Mouse (Mus musculus) cerebellum, adult 11-12 months (tissue): ENCODE data around the gene Galp.
"Not testable (repeated sequence)": the region's sequence is repeated elsewhere in the genome, so short reads cannot be mapped to it uniquely, and the experiment has no call there.

Source experiments
- DNase-seq: peaks from one replicate; pipeline ENCODE4 v3.0.0; 2022

Galp gene

DNA sequence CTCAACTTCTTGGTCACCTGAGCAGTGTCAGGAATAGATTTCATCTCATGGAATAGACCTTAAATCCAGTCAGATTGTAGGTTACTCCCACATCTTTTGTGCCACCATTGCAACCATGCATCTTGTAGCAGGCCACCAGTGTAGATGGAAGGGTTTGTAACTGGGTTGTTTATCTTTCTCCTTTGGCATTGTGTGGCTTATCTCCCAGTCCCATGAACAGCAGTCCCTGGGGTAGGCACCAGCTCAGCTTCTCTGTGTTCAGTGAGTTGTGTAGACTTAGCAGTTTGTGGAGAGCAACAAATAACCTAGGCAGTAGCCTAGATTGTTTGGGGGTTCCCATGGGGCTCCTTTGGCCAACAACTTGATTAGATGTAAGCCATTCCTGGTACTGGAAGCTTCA, 14.0 kb upstream of the Galp start:
- no peak for DNase-seq

DNA sequence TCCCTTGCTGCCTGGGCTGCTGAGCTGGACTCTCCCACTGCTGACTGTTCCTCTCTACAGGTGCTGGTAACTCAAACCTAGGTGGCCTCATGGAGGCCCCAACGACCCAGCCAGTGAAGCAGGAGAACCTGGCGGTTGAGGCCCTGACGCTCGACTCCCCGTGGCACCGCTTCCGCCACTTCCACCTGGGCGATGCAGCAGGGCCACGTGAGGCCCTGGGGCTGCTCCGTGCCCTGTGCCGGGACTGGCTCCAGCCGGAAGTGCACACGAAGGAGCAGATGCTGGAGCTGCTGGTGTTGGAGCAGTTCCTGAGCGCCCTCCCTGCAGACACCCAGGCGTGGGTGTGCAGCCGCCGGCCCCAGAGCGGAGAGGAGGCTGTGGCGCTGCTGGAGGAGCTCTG, 13.1 kb upstream of the Galp start:
- DNase-seq = peak; percentile 89

- peak; percentile 75 for DNase-seq
Measured at GRCm38 (mm10) chr7:6184521-6184920, 12.4 kb upstream of the Galp start.

DNA sequence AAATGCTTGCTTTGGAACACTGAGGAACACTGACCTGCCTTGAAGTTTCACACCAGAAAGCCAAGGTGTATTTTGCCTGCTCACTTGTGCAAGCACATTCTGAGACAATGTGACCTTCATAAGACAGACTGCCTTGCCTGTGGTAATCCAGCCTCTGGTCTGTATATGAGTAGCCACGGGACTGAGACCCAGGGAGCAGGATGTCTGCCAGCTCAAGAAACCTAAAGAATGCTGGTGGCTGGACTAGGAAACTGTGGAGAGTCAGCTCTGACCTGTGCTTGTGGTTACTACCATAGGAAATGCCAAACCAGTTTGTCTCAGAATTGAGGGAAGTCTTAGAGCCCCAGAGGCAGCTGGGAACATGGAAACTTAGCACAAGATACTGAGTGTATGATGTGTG, 11.5 kb upstream of the Galp start:
- peak; percentile 18 for DNase-seq

DNA sequence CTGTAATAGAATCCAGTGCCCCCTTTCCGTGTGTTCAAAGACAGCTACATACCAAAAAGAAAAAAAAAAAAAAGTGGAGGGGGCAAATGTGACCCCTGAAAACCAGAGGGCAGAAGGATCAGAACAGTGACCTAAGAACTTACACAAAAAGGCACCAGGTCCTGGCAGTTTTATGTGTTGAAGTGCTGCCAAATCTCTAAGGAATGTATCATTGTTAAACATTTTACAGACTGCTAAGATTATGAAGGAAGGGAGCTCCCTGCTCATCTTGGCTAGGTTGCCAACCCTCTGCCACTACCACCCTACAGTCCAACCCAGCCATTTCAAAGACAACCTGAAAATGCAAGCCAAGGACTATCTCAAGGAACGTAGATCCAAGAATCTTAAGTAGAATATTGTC, 10.7 kb upstream of the Galp start:
- peak; percentile 14 for DNase-seq

DNA sequence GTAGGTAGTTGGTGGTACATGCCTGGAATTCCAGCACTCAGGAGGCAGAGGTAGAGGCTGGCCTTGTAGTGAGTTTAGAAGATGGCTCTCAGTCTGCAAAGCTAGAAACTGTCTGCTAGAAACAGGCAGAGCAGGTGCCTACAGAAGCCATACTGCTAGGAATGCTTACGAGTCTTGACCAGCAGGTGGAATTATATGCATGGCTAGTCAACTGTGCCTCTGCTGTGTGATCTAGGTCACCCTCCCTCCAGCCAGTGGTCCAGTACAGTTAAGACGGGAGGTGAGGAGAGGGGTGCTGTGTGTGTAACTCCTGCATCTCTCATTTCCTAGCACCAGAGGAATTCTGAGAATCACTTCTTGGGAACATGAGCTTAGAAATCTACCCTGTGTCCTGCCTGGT, 10.1 kb upstream of the Galp start:
- DNase-seq = peak; percentile 14

GRCm38 (mm10) chr7:6189542-6189941, 7.3 kb upstream of the Galp start:
- DNase-seq = peak; percentile 62

- DNase-seq = peak; percentile 69
Measured at GRCm38 (mm10) chr7:6191376-6191775, 5.5 kb upstream of the Galp start.

DNA sequence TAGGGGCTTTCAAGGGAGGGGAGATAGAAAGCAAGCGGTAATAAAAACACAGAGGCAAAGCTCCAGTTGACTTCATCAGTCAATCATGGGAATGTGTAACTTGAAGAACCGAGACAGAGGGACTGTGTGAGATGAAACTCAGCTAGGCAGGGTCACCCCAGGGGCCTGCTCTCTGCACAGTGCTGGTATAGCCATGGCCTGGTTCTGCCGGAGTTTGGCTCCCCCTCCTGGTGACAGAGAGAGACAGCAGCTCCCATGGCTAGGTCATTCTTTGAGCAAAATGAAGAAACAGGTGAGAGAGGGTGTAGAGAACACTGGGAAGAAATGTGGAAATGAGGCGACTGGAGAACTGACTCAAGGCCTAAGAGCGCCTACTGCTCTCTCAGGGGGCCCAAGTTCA, 2.8 kb upstream of the Galp start:
- peak; percentile 56 for DNase-seq

- DNase-seq = no peak
Measured at GRCm38 (mm10) chr7:6195777-6196176, 1.1 kb upstream of the Galp start.

- DNase-seq = no peak
Measured at GRCm38 (mm10) chr7:6204200-6204599, 7.3 kb downstream of the Galp start.

GRCm38 (mm10) chr7:6213144-6213543, 16.3 kb downstream of the Galp start:
- no peak for DNase-seq

DNA sequence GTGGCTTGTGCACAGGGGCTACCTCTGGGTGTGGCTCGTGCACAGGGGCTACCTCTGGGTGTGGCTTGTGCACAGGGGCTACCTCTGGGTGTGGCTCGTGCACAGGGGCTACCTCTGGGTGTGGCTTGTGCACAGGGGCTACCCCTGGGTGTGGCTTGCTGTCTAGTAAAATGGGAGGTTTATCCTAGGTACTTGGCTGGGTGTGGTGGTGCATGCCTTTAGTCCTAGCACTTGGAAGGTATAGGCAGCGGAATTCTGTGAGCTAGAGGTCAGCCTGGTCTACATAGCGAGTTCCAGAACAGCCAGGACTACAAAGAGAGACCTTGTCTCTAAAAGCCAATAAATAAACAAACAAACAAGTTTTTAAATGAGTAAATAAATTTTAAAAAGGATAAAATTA, 17.8 kb downstream of the Galp start:
- DNase-seq = not testable (repeated sequence)

DNA sequence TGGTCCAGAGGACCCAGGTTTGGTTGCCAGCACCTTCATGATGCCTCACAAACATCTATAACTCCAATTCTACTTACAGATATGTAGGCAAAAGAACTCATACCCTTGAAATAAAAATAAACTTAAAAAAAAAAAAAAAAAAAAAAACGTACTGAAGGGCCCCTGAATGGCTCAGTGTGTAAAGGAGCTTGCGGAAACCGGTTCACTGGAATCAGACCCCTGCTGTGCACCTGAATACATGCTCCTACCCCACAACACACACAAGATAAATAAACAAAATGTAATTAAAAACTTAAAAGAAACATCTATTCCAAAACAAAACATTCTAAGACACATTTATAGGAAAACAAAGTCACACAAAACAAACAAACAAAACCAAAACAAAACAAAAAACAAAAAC, 23.3 kb downstream of the Galp start:
- DNase-seq = no peak

GRCm38 (mm10) chr7:6221978-6222377, 25.1 kb downstream of the Galp start, which contains the start of gene Zscan5b:
TSS of gene Zscan5b (plus strand) at chr7:6222278.
- DNase-seq = no peak

DNA sequence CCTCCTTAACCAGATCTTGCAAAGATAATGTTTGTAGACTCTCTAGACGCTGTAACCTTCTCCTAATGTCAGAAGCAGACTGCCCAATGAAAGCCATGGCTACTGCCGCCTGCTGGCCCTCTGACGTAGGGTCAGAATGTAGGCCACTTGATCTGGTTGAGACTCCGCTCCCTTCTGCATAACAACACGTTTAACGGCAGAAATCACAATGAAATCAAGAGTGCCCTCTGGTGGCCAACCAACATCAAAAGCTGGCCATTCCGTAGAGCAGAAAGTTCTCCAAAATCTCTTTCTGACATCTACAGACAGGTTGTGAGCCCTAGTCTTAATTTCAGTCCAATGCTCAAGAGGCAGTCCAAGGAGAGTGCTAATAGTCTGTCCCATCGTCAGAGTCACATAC, 31.6 kb downstream of the Galp start:
- DNase-seq = peak; percentile 14

GRCm38 (mm10) chr7:6239787-6240186, 42.9 kb downstream of the Galp start:
- no peak for DNase-seq

- peak; percentile 18 for DNase-seq
Measured at GRCm38 (mm10) chr7:6240841-6241425, 44.0 kb downstream of the Galp start.

DNA sequence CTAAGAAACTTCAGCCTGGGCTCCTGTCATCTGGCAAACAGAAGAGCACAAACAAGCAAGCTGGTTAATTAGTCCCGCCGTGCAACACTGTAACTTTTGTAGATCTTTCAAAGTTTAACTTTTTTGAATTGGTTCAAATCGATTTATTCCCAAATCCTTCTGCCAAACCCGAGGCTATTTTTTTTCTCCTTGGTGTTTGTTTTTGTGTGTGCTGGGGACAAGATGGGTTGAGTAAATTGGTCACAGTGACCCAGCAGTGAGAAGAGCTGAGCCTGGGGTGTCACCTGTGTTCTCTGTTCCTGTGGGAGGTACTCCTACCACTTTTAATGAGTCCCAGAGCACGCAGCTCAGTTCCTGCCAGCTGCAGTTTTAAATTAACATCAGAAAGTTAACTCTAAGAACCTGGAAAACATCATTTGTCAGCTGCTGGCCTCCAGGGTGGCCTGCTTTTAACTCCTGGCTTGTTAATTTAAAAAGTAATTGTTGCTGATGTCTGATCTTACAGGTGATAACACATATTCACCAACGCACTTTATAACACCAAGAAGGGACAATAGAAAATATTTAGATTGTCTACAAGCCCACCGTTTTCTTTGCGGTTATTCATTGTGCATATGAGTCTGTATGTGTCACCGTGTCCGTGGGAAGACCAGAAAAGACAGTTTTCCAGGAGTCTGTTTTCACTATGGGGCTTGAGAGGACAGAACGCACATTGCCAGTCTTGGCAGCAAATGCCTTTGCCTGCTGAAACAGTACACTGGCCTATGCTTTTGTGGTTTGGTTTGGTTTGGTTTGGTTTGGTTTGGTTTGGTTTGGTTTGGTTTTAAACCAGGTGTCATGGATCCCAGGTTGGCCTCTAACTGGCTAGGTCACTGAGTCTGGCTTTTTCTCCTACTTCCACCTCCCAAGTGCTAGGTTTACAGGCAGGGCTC, 47.7 kb downstream of the Galp start:
- no peak for DNase-seq

DNA sequence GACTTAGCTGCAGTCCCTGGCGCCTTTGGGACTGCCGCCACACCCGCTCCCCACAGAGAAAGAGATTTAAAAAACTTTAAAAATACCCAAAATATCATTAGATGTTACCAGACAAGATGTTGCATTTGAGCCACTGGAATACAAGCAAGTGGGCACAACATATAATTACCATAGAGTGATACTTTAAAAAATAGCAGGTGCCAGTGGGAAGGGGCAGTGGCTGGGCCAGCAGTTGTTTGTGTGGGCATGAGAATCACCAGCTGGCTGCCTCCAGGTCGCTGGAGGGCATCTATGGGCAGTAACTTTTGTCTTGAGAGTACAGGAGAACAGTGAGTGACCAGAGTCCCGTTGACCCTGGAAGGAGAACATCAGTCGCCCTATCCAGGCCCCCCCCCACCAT, 55.5 kb downstream of the Galp start, which contains the start of gene Epp13:
Gene Epp13, plus strand, starts transcription at position 301 of the 400 bp plus-strand sequence.
- no peak for DNase-seq

DNA sequence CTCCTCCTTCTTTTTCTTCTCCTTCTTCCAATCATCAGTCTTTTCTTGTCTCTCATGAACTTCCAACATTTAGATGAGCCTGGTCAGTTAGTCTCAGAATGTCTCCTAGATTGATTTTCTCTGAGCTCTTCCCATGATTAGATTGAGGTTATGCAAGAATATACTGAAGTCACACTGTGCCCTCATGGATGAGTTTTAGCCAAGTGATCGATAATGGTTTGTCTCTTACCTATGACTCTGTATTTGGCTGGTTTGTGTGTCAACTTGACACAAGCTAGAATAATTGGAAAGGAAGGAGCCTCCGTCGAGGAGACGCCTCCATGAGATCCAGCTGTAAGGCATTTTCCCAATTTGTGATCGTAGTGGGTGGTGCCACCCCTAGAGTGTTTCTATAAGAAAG, 57.6 kb downstream of the Galp start:
- no peak for DNase-seq

DNA sequence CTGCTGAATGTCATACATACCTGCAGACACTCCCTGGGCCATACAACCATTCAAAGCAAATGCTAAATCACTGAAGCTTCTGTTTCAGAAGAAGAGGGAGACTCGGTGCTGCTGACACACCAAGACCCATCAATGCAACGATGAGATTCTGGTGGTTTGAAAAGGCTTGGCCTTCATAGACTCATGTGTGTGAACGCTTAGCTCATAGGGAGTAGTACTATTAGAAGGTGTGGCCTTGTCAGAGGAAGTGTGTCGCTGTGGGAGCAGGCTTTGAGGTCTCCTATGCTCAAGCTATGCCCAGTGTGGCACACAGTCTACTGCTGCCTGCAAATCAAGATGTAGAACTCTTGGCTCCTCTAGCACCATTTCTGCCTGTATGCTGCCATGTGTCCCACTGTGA, 60.5 kb downstream of the Galp start:
- no peak for DNase-seq

DNA sequence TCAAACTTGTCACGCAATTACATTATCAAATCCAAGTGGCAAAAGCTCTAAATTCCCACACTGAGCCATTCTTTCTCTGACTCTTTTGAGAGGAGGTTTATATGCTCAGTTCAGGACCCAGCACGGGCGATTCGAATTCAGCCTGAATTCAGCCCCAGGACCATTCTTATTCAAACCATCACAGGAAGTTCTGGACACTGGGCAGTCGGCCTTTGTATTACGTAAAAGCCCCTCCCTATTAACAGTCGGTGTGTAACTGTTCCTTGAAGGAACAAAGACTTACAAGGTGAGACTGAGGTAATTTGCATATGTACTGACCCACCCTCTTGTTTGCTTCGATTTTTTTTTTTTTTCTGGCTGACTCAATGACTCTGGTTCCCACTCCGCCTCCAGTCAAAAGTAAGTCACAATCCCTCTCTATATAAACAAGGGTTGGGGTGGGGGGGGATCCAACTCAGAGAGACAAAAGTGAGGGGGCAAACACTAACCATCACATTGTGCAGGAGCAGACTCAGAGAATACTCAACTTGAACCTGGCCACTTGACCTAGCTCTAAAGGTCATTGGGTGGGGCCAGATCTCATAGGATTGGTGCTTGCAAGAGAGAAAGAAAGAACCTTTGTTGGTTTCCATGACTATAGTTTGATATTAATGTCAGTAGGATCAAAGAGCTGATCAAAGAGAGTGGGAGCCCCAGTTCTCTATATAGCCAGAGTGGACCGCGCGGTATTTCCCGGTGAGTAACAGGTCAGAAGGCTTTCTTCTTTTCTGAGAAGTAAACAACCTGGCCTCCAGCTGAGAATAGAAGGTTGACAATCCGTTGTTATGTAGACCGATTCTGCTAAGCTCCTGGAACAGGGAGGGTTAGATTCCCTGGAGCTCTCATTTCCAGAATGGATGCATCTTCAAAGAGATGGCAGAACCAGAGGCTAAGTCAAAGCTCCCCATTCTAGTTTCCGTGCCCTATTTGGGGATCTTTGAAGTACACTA, 61.6 kb downstream of the Galp start:
- DNase-seq = no peak
